Mouse (Mus musculus) frontal cortex, postnatal 14 days (tissue): ENCODE data around the gene Uck1.

Experiments used
- DNase-seq, 2 experiments: peaks; one replicate each; pipeline ENCODE4 v3.0.0; 2022; ENCODE audit warnings: low spot score in 2 of 2

Gene Uck1

DNA sequence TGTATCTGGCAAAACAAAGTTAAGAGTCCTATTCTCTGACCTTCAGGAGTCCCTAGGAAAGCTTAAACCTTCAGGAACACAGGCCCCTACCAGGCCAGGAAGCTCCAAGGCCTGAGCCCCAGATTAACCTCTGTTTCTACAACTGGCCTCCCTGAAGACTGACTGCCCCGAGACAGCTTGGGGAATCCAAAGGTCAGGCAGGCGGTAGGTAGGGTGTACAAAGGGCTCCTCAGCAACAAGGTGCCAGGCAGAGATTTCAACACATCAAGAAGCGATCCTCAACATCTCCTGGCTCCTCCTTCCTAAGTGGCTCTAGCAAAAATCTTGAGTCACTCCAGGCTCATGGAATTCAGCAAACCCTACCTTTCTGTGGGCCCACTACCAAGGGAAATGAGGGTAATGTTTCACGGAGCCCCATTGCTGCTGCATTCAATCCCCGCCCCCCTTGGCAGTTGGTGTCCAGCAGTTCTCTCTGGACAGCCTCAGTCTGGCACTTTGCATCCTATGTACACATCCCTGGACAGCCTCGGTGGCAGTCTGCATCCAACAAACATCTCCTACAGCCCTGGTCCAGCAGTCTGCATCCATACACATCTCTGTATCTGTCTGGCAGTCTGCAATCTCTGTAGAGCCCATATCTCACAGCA is 949 bp downstream of the Uck1 start:
- no peak for DNase-seq

DNA sequence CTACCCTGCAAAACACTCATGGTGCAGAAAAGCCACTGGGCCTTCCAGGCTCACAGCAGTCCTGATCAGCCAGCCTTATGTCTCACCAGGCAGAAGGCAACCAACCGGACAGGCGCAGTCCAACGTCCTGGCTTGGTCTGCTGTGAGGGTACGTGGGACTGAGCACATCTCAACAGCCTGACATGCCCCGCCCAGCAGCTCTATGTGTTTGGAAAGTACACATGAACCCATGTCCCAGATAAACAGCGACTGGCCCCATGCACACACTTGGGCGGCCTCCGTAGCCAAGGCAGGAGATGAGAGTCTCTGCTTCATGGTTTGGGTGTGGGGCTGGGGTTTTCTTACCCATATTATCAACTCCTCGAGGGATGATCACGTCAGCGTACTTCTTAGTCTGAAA is 3.7 kb downstream of the Uck1 start:
- no peak for DNase-seq

GRCm38 (mm10) chr2:32254563-32254962 is 5.4 kb downstream of the Uck1 start:
- no peak for DNase-seq

GRCm38 (mm10) chr2:32253352-32253751 is 6.6 kb downstream of the Uck1 start:
- DNase-seq = no peak

GRCm38 (mm10) chr2:32252658-32253057 is 7.3 kb downstream of the Uck1 start:
- no peak for DNase-seq

GRCm38 (mm10) chr2:32251791-32252527 is 8.0 kb downstream of the Uck1 start:
- no peak for DNase-seq

DNA sequence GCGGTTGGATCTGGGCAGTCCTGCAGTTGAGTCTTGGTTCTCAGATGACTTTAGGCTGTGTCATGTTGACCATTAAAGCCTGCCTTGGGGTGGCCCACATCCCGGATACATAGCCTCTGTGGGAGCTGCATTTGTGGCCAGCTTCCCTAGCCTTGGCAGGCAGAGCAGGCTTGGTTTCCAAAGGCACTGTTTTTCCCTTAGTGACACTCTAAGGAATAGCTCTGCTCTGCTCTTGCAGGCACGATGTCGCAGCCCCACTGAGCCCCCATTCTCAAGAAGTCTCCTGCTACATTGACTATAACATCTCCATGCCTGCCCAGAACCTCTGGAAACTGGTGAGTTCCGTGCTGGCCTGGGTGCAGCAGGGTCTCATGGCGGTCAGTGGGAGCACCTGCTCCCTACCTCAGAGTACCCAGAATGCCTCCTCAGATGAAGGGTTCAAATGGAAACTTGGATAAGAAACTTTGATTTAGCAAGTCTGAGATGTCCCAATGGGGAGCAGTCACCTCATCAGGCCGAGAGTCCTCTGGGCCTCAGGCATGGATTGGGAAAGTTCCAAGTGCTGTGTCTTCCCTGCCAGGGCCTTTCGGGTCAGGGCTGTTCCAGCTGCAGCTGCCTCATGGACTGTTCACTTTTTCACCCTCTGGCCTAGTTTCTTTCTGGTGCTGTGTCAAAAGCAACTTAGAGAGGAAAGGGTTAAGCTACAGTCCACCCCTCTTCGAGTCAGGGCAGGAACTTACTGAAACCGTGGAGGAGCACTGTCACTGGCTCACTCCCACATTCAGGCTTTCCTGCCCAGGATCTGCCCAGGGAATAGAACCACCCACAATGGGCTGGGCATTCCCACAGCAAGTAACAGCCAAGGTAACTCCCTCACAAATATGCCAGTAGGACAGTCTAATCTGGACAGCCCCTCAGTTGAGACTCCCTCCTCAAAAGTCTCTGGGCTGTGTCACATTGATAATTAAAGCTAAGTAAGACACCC is 11.3 kb downstream of the Uck1 start:
- no peak for DNase-seq

- DNase-seq = no peak
Measured at GRCm38 (mm10) chr2:32246741-32247140, 13.2 kb downstream of the Uck1 start.

GRCm38 (mm10) chr2:32242986-32243385 is 17.0 kb downstream of the Uck1 start:
- DNase-seq = no peak

- DNase-seq = no peak
Measured at GRCm38 (mm10) chr2:32240591-32240990, 19.4 kb downstream of the Uck1 start.

DNA sequence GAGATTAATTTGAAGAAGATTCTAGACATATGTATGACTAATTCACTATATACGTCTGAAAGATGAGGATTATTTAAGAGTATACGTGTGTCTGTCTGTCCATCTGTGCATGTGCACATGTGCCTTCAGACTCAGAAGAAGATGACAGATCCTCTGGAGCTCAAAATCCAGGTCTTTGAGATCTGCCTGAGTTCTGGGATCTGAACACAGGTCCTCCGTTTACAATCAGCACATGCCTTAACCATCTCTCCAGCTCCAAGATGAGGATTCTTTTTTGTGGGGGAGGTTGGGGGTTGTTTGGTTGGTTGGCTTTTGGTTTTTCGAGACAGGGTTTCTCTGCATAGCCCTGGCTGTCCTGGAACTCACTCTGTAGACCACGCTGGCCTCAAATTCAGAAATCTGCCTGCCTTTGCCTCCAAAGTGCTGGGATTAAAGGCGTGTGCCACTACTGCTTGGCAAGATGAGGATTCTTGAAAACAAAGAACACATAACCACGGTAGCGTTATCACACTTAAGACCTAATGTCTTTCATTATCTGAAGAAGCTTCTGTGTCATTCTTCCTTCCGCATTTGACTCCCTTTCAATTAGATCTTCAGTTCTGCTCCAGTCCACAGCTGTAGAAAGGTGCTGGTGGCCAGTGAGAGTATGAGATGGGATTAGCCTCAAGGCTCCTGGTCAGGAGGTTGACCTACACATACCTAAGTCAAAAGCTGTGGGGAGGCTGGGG is 21.1 kb downstream of the Uck1 start:
- no peak for DNase-seq

- DNase-seq = no peak
Measured at GRCm38 (mm10) chr2:32237571-32237970, 22.4 kb downstream of the Uck1 start.

DNA sequence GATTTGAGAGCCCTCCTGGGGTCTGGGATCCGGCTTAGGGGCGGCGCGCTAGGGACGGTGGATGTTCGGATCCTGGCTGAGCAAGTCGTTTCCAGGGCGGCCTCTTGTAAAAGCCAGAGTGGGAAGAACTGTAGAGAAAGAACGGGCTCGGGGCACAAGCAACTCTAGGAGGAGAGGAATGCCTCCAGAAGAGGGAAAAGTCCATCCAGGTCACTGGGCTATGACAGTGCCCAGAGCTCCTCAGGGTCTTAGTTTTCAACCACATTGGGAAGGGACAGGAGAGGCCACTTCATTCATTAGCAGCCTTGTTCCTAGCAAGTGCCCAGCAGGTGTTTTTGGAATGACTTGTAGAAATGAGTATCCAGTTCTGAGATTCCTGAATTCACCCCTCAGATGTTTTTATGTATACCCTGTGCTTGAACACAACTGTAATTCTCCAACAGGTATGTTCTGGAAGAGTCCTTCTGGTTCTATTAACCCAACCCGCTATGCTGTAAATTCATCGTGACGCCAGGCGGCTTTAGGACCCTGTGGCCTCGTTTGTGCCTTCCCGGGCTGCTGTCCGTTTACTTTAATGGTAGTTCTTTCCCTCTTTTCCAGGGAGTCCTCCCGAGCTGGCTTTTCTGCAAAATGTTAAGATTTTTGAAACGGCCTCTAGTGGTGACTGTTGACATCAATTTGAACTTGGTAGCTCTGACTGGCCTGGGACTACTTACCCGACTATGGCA is 23.0 kb downstream of the Uck1 start:
- DNase-seq = peak in 1 of 2 experiments; percentile 27

DNA sequence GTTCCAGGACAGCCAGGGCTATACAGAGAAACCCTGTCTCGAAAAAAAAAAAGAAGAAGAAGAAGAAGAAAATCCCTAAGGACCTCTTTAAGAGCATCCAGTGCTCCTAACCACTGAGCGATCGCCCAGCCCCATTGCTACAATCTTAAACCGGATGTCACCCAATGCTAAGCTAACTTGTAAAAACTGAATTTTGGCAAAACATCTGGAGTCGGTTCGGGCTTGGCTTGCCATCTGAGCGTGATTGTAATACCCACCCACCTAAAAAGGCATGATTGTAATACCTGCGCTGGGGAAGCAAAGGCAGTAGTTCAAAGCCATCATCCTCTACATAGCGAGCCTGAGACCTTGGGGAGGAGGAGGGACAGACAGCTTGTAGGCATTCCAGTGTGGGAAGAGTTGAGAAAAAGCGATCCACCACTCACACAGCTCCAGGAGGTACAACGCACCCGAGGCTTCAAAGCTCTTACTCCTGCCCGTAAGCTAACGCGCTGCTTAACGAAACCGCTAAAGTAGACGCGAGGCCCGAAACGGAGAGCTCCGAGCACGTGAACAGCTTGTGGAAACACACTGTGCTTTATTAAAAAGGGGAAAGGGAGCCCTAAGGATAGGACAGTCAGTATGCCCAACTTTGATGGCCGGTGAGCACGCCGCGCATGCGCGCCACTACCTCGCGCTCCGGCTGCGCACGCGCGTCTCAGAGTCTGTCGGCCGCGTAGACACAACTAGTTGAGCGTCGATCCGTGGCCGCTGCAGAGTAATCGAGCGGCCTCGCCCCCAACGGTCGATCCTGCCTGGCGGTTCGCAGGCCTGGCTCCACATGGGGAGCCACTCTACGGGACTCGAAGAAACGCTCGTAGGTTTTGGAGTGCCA is 23.8 kb downstream of the Uck1 start, which contains the start of gene Pomt1:
Gene Pomt1 (plus strand): TSS at position 705 of the 874 bp plus-strand sequence.
- peak; percentile 85 to 87 for DNase-seq

DNA sequence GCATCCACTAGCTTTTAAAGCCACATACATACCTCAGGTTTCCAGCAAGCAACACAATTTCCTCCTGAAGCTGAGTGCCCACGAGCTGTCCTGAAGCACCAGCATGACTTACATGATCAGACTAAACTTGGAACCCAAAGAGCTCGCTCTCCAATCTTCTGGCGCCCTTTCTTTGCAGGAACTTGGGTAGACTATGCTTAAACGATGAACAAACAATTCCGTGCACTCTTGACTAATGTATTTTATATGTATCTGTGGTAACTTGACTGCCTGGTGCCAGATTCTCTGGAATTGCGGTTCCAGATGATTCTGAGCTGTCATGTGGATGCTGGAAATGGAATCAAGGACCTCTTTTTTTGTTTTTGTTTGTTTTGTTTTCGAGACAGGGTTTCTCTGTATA is 24.5 kb downstream of the Uck1 start:
- no peak for DNase-seq

- DNase-seq = no peak
Measured at GRCm38 (mm10) chr2:32222057-32222456, 37.9 kb downstream of the Uck1 start.

- DNase-seq = no peak
Measured at GRCm38 (mm10) chr2:32221577-32221976, 38.4 kb downstream of the Uck1 start.

DNA sequence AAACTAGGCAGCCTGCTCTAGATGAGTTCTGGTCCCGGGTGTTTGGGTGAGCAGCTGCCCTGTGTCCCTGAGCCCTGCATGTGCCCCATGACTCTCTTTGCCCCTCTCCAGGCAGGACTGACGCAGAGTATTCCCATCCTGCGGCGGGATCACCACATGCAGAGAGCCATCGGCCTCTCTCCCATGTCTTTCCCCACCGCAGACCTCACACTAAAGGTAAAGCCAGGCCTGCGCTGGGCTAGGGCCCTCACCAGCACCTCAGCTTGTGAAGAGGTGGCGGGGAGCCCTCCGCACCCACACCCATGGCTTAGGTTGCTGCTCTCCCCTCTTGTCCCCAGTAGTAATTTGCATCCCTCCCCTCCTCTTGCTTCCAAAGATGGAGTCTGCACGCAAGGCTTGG is 39.0 kb downstream of the Uck1 start:
- no peak for DNase-seq

GRCm38 (mm10) chr2:32220021-32220420 is 39.9 kb downstream of the Uck1 start:
- DNase-seq = no peak

- no peak for DNase-seq
Measured at GRCm38 (mm10) chr2:32219501-32219900, 40.5 kb downstream of the Uck1 start.
